Mouse (Mus musculus): ENCODE results near the gene Abl2. TPM values are rescaled to one million over a fixed set of nuclear protein-coding genes. Genes with fewer than 3 reads are reported as not detected.

Gene Abl2
- polyA plus RNA-seq, 1 experiment from 2014 or later = 3.9 TPM

DNA sequence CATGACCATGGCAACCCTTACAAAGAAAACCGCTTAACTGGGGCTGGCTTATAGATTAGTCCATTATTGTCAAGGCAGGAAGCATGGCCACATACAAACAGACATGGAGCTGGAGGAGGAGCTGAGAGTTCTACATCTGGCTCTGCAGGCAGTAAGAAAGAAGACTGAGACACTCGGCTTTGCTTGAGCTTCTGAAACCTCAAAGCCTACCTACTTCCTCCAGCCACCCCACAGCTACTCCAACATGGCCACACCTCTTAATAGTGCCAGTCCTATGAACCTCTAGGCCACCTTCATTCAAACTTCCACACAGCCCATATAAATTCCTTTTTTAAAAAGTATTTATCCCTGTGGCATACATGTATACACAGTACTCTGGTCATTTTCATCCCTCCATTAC is 21.6 kb upstream of the Abl2 start:
- Histone ChIP-seq H3K4me1 (ENCODE audit: control insufficient read depth, insufficient read depth, low read length) (no peaks in the 10 kb centered on the region), H3K36me3 (replicated peaks; ENCODE audit: control insufficient read depth, insufficient read depth, low read depth, low read length) (no peaks in the 10 kb centered on the region), H3K27me3 (ENCODE audit: control insufficient read depth, insufficient read depth, low read length) (no peaks in the 10 kb centered on the region), H3K4me3 (ENCODE audit: low read depth, low read length) (no peak overlapping the region), H3K9ac (replicated peaks; ENCODE audit: low read length) (no peak overlapping the region), H3K4me2 (ENCODE audit: low read depth, low read length) (no peak overlapping the region), H3K27ac (replicated peaks; ENCODE audit: low read depth, low read length) (no peak overlapping the region), H3K9me3 (replicated peaks; ENCODE audit: control insufficient read depth, low read length) (no peaks in the 10 kb centered on the region)
- 70% methylated on average over 2 of the region's 2 CpGs for whole genome bisulfite sequencing
- ATAC-seq (replicated peaks; ENCODE audit: insufficient number of reproducible peaks, low FRiP score, low TSS enrichment, low read depth) (no peak), DNase-seq (ENCODE audit: low spot score) (no peak)

DNA sequence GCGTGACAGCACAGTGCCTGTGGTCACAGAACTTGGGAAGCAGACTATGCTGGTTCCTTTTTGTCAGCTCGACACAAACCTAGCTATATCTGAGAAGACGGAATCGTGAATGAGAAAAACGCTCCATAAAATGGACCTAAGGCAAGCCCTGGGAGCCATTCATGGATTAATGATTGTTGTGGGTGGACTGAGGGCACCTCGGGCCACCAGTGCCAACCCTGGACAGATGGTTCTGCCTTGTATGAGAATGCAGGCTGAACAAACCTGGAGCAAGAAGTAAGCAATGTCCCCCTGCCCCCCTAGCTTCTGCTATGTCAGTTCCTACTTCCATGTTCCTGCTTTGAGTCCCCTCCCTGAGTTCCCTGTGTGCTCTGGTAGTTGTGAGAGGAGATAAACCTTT is 20.9 kb upstream of the Abl2 start:
- H3K36me3 ChIP-seq (replicated peaks; ENCODE audit: control insufficient read depth, insufficient read depth, low read depth, low read length) = no peaks in the 10 kb centered on the region
- H3K27ac ChIP-seq (replicated peaks; ENCODE audit: low read depth, low read length) = no peak overlapping the region
- no peak overlapping the region for H3K4me3 ChIP-seq (ENCODE audit: low read depth, low read length)
- 90% methylated on average over 6 of the region's 6 CpGs for WGBS
- no peak for DNase-seq (ENCODE audit: low spot score)
- no peaks in the 10 kb centered on the region for H3K27me3 ChIP-seq (ENCODE audit: control insufficient read depth, insufficient read depth, low read length)
- H3K4me2 ChIP-seq (ENCODE audit: low read depth, low read length) = no peak overlapping the region
- no peak for ATAC-seq (replicated peaks; ENCODE audit: insufficient number of reproducible peaks, low FRiP score, low TSS enrichment, low read depth)
- H3K9me3 ChIP-seq (replicated peaks; ENCODE audit: control insufficient read depth, low read length) = no peaks in the 10 kb centered on the region
- H3K9ac ChIP-seq (replicated peaks; ENCODE audit: low read length) = no peak overlapping the region
- H3K4me1 ChIP-seq (ENCODE audit: control insufficient read depth, insufficient read depth, low read length) = no peaks in the 10 kb centered on the region

- H3K36me3 ChIP-seq (replicated peaks; ENCODE audit: control insufficient read depth, insufficient read depth, low read depth, low read length) = no peaks in the 10 kb centered on the region
- 70% methylated on average over 3 of the region's 3 CpGs for WGBS
- no peaks in the 10 kb centered on the region for H3K27me3 ChIP-seq (ENCODE audit: control insufficient read depth, insufficient read depth, low read length)
- no peaks in the 10 kb centered on the region for H3K9me3 ChIP-seq (replicated peaks; ENCODE audit: control insufficient read depth, low read length)
- H3K4me1 ChIP-seq (ENCODE audit: control insufficient read depth, insufficient read depth, low read length) = no peaks in the 10 kb centered on the region
- DNase-seq (ENCODE audit: low spot score) = no peak
- ATAC-seq (replicated peaks; ENCODE audit: insufficient number of reproducible peaks, low FRiP score, low TSS enrichment, low read depth) = no peak
- H3K27ac ChIP-seq (replicated peaks; ENCODE audit: low read depth, low read length) = no peak overlapping the region
- H3K9ac ChIP-seq (replicated peaks; ENCODE audit: low read length) = no peak overlapping the region
- H3K4me3 ChIP-seq (ENCODE audit: low read depth, low read length) = no peak overlapping the region
- no peak overlapping the region for H3K4me2 ChIP-seq (ENCODE audit: low read depth, low read length)
Measured at GRCm38 (mm10) chr1:156538382-156538781, 20.2 kb upstream of the Abl2 start.

DNA sequence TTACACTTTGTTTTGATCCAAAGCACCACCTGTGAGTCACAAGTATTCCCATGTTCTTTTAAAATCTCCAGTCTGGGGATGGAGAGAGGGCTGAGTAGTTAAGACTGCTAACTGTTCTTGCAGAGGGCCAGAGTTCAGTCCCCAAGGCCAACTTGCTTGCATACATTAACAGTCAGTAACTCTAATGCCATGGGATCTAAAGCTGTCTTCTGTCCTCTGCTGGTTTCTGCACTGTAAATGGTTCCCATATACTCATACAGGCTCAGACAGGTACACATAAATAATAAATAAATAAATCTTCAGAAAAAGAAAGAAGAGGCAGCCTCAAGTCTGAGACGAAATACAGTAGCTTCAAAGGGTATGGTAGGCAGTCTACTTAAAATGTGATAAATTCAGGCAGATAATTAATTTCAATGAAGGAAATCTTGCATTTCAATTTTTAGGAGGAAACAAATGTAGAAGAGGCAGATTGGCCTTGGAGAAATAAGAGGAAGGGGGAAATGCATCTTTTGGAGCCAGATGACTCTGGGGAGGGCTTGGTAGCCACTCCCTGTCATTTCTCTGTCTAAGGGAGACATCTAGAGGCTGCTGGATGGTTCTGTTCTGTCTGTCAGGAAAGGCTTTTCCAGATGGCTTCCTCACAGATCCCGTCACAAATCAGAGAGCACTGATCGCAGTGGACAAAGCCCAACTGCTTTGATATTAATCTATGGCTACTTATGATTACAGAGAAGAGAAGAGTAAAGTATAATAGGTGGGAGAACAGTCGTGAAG is 18.6 kb upstream of the Abl2 start:
- Histone ChIP-seq H3K27ac (replicated peaks; ENCODE audit: low read depth, low read length) (no peak overlapping the region), H3K36me3 (replicated peaks; ENCODE audit: control insufficient read depth, insufficient read depth, low read depth, low read length) (no peaks in the 10 kb centered on the region), H3K4me3 (ENCODE audit: low read depth, low read length) (no peak overlapping the region), H3K4me1 (ENCODE audit: control insufficient read depth, insufficient read depth, low read length) (no peaks in the 10 kb centered on the region; the same call in 1 of the 2 replicates), H3K9me3 (replicated peaks; ENCODE audit: control insufficient read depth, low read length) (no peaks in the 10 kb centered on the region), H3K9ac (replicated peaks; ENCODE audit: low read length) (no peak overlapping the region), H3K4me2 (ENCODE audit: low read depth, low read length) (no peak overlapping the region), H3K27me3 (ENCODE audit: control insufficient read depth, insufficient read depth, low read length) (no peaks in the 10 kb centered on the region)
- ATAC-seq (replicated peaks; ENCODE audit: insufficient number of reproducible peaks, low FRiP score, low TSS enrichment, low read depth) = no peak
- peak; percentile 41 for DNase-seq (ENCODE audit: low spot score)
- 45% methylated on average over 4 of the region's 4 CpGs for WGBS

- WGBS = 24% methylated on average over 12 of the region's 12 CpGs
- Histone ChIP-seq H3K4me2 (ENCODE audit: low read depth, low read length) (no peak overlapping the region), H3K27me3 (ENCODE audit: control insufficient read depth, insufficient read depth, low read length) (no peaks in the 10 kb centered on the region), H3K4me3 (ENCODE audit: low read depth, low read length) (no peak overlapping the region), H3K4me1 (ENCODE audit: control insufficient read depth, insufficient read depth, low read length) (no peaks in the 10 kb centered on the region; the same call in 1 of the 2 replicates), H3K27ac (replicated peaks; ENCODE audit: low read depth, low read length) (no peak overlapping the region), H3K36me3 (replicated peaks; ENCODE audit: control insufficient read depth, insufficient read depth, low read depth, low read length) (no peaks in the 10 kb centered on the region), H3K9ac (replicated peaks; ENCODE audit: low read length) (no peak overlapping the region), H3K9me3 (replicated peaks; ENCODE audit: control insufficient read depth, low read length) (no peaks in the 10 kb centered on the region)
- DNase-seq (ENCODE audit: low spot score) (no peak), ATAC-seq (replicated peaks; ENCODE audit: insufficient number of reproducible peaks, low FRiP score, low TSS enrichment, low read depth) (no peak)
Measured at GRCm38 (mm10) chr1:156543999-156544398, 14.6 kb upstream of the Abl2 start.

DNA sequence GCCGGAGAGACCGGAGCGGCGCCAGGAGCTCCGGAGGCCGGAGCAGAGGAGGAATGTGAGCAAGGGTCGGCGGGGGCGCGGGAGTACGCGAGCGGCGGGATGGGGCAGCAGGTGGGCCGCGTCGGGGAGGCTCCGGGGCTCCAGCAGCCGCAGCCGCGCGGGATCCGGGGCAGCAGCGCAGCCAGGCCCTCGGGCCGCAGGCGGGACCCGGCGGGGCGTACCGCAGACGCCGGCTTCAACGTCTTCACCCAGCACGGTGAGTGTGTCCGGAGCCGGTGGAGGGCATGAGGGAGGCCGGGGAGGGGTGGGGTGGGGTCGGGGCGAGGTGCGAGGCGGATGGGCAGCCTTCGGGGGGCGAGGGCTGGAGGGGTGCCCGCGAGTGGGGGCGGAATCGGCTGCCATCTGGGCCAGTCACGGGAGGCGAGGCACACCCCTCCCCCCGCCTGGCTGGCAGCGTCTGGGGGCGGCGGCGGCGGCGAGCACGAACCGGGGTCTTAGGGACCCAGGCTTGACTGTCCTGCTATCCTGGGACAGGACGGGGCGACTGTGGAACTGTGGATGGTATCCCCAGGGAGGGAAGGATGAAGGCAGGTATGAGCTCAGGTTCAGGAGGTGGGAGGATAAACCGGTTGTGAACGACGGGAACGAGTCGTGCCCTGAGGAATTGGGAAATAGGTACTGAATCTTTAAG is 509 bp downstream of the Abl2 start:
- Histone ChIP-seq H3K27ac (replicated peaks; ENCODE audit: low read depth, low read length) (peak overlapping the region; percentile 92), H3K4me3 (ENCODE audit: low read depth, low read length) (peak overlapping the region; percentile 98), H3K4me2 (ENCODE audit: low read depth, low read length) (peak overlapping the region; percentile 50), H3K36me3 (replicated peaks; ENCODE audit: control insufficient read depth, insufficient read depth, low read depth, low read length) (no peaks in the 10 kb centered on the region), H3K27me3 (ENCODE audit: control insufficient read depth, insufficient read depth, low read length) (no peaks in the 10 kb centered on the region), H3K9me3 (replicated peaks; ENCODE audit: control insufficient read depth, low read length) (no peaks in the 10 kb centered on the region), H3K9ac (replicated peaks; ENCODE audit: low read length) (peak overlapping the region; percentile 98), H3K4me1 (ENCODE audit: control insufficient read depth, insufficient read depth, low read length) (no peaks in the 10 kb centered on the region)
- DNase-seq (ENCODE audit: low spot score) (peak; percentile 51), ATAC-seq (replicated peaks; ENCODE audit: insufficient number of reproducible peaks, low FRiP score, low TSS enrichment, low read depth) (peak; percentile 53)
- WGBS = under 1% methylated on average over 62 of the region's 66 CpGs

GRCm38 (mm10) chr1:156559641-156560020 is 1.0 kb downstream of the Abl2 start:
- H3K9ac ChIP-seq (replicated peaks; ENCODE audit: low read length) = peak overlapping the region; percentile 98
- no peak for ATAC-seq (replicated peaks; ENCODE audit: insufficient number of reproducible peaks, low FRiP score, low TSS enrichment, low read depth)
- no peaks in the 10 kb centered on the region for H3K27me3 ChIP-seq (ENCODE audit: control insufficient read depth, insufficient read depth, low read length)
- no peaks in the 10 kb centered on the region for H3K9me3 ChIP-seq (replicated peaks; ENCODE audit: control insufficient read depth, low read length)
- no peak overlapping the region for H3K27ac ChIP-seq (replicated peaks; ENCODE audit: low read depth, low read length)
- 19% methylated on average over 8 of the region's 8 CpGs for WGBS
- H3K4me1 ChIP-seq (ENCODE audit: control insufficient read depth, insufficient read depth, low read length) = no peaks in the 10 kb centered on the region
- H3K4me3 ChIP-seq (ENCODE audit: low read depth, low read length) = peak overlapping the region; percentile 98
- peak overlapping the region; percentile 50 for H3K4me2 ChIP-seq (ENCODE audit: low read depth, low read length)
- no peaks in the 10 kb centered on the region for H3K36me3 ChIP-seq (replicated peaks; ENCODE audit: control insufficient read depth, insufficient read depth, low read depth, low read length)
- no peak for DNase-seq (ENCODE audit: low spot score)

DNA sequence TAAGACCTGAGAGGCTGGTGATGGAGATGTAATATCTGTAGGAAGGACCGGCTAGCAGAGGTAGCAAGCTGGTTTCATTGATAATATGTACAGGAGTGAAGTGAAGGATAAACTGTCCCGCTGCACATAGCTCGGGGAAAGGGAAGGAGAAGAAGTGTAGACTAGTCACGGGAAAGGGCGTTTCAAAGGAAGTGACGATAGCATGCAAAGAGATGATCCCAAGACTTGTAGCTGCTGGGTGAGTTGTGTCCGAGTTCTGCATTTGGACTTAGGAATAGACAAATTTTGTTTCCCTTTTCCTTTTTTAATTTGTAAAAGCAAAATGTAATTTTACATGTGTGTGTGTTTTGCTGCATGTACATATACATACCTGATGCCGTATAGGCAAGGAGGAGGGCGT is 1.9 kb downstream of the Abl2 start:
- H3K9ac ChIP-seq (replicated peaks; ENCODE audit: low read length) = no peak overlapping the region

More for the DNA sequence above, 1.9 kb downstream of the Abl2 start:
- H3K4me3 ChIP-seq (ENCODE audit: low read depth, low read length) = no peak overlapping the region
- no peak for ATAC-seq (replicated peaks; ENCODE audit: insufficient number of reproducible peaks, low FRiP score, low TSS enrichment, low read depth)
- WGBS = 91% methylated on average over 9 of the region's 9 CpGs
- H3K9me3 ChIP-seq (replicated peaks; ENCODE audit: control insufficient read depth, low read length) = no peaks in the 10 kb centered on the region
- no peaks in the 10 kb centered on the region for H3K4me1 ChIP-seq (ENCODE audit: control insufficient read depth, insufficient read depth, low read length)
- H3K27me3 ChIP-seq (ENCODE audit: control insufficient read depth, insufficient read depth, low read length) = no peaks in the 10 kb centered on the region
- no peak overlapping the region for H3K27ac ChIP-seq (replicated peaks; ENCODE audit: low read depth, low read length)
- DNase-seq (ENCODE audit: low spot score) = no peak
- no peak overlapping the region for H3K4me2 ChIP-seq (ENCODE audit: low read depth, low read length)
- no peaks in the 10 kb centered on the region for H3K36me3 ChIP-seq (replicated peaks; ENCODE audit: control insufficient read depth, insufficient read depth, low read depth, low read length)
